Mouse (Mus musculus) gastrocnemius, postnatal 4 days (tissue): Measurements from ENCODE around the gene Phactr3. TPM values are rescaled to one million over a fixed set of nuclear protein-coding genes. Genes with fewer than 3 reads are reported as not detected.

Experiments
- DNase-seq, 2 experiments: peaks; one replicate each; pipeline ENCODE4 v3.0.0; 2021 to 2022; ENCODE audit warnings: low spot score in 2 of 2, mixed read lengths in 2 of 2
- total RNA-seq, 2 experiments: library from RNA; stranded (reverse); gene quantifications; 2 replicates each; pipeline ENCODE4 v1.2.3; 2021

Phactr3 gene
- total RNA-seq, 2 experiments from 2014 or later, result 0.17 to 0.29 TPM

DNA sequence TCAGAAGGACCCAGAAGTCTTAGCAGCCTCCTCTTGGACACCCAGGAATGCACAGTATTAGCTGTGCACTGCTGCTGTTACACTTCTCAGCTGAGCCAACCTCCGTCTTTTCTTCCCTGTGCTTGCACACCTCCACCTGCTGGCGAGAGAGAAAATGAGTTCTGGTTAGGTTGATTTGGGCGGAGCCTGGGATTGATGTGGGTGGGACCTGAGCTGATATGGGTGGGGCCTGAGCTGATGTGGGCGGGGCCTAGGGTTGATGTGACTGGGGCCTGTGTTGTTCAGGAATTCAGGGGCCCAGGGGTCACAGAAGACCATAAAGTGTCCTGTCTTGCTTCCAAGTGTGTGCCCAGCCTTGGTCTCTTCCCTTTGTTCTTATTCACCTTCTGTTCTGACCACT lies 128.0 kb downstream of the Phactr3 start:
- DNase-seq, result no peak

DNA sequence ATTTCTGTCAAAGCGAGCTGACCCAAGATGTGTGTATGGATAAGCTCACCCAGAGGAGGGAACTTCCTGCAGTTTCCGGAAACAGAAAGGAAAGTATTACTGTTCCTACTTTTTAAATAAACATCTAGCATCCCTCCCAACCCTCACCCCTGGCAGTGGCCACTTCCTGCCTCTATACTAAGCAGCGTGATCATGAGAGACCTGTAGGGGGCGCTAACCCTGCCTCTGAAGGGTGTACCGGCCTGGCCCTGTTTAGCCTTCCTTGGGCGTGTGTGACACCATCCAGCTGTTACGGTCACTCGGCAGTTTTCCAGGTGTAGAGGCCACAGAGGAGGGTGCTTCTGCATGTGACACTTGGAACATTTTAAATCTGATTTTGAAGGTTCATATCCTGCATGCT lies 128.5 kb downstream of the Phactr3 start:
- DNase-seq, result no peak

DNA sequence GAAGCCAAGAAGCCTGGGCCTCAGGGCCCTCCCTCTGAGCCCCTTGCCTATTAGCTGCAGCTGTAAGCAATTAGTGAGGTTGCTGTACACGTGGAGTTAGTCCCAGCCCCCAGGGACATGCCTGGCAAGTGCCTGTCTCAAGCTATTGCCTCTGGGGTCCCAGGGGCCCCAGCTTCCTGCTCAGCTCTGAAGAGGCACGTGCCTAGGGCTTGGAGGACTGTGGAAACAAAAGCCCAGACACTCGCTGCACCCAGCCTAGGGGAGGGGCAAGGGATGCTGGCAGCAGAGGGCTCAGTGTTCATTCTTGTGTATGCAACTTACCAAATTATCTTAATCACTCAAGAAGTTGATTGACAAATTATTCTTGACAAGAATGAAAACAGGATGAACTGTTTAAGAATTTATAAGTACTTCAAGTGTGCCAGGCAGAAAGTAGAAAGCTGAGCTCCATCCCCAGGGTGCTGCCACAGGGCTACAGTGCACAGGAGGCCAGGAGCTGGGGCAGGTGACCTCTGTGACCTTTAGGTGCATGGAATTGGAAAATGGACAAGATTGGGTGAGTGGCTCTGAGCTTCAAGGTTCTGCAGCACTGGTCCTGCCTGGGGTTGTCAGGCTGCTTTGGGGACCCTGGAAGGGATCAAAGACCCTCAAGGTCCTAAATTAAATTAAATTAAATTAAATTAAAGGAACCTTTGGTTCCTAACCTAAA lies 138.5 kb downstream of the Phactr3 start:
- DNase-seq, result peak in 1 of 2 experiments; percentile 24

DNA sequence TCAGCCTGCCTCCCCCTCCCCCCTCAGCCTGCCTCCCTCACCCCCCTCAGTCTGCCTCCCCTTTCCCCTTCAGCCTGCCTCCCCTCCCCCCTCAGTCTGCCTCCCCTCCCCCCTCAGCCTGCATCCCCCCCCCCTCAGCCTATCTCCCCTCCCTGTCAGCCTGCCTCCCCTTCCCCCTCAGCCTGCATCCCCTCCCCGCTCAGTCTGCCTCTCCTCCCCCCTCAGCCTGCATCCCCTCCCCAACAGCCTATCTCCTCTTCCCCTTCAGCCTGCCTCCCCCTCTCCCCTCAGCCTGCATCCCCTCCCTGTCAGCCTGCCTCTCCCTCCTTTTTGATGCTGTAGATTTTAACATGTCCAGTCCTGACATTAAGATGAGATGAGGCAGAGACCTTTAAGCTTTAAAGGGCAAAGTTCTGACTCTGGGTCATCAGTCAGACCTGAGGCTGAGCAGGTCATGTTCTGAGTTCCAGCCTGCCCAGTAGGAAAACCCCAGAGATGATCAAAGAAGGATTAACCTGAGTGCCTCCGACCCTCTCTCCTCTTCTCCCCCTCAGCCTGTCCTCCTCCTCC lies 139.3 kb downstream of the Phactr3 start:
- no peak for DNase-seq

DNA sequence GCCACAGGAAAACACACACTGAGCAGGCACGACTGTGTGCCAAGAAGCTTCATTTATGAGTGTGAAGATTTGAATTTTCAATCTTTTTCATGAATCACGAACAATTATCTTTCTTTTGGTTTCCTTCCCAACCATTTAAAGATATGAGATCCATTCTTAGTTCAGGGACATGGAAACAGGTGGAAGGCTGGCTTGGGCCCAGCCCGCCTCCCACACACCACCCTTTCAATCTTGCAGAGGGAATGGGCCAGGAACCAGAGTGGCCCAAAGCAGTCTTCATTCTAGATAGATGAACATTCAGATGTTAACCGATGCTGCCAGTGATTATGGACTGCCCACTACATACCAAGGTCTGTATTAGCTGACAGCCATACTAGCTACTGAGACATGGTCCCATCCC lies 144.3 kb downstream of the Phactr3 start:
- DNase-seq, result no peak

DNA sequence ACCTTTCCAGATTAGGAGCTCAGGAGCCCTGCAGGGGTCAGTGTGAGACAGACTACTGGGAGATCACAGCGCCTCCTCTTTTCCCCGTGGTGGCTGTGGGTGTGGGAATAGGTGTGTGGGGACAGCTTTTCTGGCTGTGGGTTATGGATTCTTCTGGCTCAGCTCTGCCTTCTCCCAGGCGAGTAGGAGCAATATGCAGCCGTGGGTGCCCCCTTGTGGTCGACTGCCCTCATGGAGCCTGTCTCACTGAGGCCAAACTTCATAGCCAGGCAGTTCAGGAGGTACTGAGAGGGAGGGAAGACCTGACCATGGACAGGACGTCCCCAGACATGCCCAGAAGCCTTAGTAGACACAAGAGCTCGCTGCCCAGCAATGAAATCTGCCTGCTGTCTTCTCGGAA lies 145.6 kb downstream of the Phactr3 start:
- DNase-seq, result peak; percentile 64 to 77

DNA sequence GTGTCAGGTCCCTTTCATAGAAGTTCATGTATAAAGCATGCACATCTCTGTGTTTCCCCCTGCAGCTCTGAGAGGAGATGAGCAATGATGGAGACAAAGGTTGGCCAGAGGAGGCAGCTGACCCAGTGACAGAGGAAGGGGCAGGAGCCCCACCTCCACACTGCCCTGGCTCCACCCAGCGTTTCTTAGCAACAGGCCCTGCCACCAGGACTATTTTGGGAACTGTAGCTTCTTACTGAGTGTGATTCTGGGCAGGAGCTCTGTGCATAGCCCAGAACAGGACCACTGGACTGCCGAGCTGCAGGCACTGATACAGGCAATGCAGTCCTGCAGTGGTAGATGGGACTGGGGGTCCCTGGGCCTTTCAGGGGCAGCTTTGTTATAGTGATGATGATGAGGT lies 146.7 kb downstream of the Phactr3 start:
- no peak for DNase-seq

DNA sequence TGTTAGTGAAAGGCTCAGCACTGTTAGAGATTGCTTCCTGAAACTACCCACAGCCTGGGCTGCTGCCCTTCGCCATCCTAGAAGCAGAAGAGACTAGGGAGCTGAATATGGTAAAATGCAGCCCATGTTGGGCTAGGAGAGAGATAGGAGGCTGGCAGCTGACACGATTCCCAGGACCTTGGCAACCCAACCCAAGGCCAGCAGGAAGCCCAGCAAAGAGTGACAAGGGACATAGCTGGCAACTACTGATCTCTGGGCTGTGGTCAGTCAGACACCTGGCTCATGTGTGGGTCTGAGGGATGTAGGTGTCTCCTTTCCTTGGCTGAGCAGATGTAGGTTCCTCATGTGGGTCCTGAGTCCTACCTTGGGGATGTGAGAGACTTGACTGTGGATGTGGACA lies 152.0 kb downstream of the Phactr3 start:
- DNase-seq, result no peak

DNA sequence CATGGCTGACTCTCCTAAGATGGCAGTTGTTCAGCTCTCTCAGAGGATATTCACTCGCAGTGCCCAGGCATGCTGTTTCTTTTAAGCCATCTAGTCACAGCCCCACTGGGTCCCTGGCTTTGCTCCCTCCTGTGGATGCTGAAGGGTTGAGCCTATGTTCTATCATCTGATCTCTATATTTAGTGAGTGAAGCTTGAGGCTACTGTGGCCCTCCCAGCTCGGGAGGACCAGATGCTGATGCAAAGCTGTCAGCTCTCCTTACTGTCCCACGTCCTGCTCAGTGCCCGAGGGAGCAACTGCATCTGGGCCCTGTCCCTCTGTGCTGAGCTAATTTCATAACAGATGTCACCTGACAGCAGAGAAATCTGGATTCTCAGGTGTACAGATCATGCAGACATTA lies 153.6 kb downstream of the Phactr3 start:
- DNase-seq, result no peak

DNA sequence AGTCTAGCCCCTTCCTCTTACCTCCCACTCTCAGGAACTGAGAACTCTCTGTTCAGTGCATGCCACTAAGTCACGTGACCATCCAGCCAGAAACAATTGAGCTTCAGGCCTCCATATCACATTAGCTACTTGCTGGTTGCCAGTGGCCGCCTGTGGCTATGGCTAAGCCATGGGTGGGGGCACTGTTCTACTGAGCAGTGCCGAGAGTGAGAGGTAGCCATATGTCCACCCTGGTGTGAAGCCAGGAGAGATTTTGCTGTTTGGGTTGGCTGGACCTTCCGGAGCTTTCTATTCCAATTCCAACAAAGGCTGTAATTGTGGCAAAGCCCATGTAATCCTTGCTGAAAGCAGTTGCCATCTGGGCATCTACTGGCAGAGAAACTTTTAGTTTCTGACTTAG lies 155.4 kb downstream of the Phactr3 start:
- DNase-seq, result no peak

DNA sequence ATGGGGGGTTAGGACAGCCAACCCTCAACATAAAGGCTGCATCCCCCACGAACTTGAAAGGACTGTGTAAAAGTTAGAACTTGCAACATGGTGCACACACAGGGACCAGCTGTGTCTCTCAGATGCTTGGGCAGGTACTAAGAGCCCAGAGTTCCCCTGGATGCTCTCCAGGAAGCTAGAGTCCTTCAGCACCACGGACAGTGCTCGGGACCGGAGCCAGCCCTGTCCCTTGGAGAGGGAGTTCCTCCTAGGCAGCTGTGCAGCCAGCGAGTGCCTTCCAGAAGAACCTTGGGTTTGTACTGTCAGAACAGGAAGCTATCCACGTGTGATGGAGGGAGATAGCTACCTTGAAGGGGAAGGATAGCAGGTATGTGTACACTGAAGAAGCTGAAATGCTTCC lies 158.4 kb downstream of the Phactr3 start:
- peak; percentile 50 to 56 for DNase-seq

DNA sequence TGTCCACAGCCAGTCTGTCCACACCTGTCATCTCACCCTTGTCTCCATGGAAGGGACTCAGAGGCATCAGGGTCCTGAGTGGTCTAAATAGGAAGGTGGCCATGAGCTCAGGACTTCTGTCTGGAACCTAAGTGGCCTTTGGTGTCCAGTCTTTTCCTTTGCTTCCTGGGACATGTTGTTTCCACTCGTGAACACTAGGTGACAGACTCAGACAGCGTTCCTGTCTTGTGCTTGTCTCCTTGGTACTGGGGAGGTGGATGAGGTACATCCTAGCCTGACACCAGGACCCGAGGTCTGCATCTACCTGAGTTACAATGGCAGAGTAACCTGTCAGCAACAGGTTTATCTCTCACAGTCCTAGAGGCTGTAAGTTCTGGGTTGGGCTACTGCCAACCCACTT lies 162.4 kb downstream of the Phactr3 start:
- no peak for DNase-seq

DNA sequence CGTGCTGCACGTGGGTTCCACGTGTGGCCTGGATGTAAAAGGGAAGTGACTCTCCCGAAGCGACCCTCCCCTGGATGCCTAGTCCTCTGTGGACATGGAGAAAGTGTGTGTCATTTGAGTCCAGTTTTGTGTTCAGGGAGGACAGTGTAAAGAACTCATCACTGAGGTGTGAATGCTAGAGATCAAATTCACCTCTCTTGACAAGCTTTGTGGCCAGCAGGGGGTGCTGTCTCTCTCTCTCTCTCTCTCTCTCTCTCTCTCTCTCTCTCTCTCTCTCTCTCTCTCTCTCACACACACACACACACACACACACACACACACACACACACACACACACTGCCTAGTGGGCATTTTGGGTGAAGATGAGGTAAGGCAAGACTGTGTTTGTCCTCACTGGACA lies 168.5 kb downstream of the Phactr3 start:
- DNase-seq, result no peak

DNA sequence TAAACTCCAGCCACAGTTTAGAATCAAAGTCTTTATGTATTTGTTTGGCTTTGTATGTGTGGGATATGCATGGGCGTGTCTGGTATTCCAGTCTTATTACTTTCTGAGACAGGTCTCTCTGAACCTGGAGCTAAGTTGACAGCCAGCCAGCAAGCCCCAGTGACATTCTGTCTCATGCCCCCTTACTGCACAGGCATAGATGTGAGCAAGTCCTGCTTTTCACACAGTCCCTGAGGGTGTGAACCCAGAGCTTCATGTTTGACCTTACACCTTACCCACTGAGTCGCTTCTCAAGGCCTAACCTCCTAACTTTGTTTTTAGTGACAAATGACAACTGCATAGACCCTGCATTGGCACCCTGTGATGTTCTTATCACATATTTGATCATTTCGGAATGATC lies 169.9 kb downstream of the Phactr3 start:
- DNase-seq, result no peak

DNA sequence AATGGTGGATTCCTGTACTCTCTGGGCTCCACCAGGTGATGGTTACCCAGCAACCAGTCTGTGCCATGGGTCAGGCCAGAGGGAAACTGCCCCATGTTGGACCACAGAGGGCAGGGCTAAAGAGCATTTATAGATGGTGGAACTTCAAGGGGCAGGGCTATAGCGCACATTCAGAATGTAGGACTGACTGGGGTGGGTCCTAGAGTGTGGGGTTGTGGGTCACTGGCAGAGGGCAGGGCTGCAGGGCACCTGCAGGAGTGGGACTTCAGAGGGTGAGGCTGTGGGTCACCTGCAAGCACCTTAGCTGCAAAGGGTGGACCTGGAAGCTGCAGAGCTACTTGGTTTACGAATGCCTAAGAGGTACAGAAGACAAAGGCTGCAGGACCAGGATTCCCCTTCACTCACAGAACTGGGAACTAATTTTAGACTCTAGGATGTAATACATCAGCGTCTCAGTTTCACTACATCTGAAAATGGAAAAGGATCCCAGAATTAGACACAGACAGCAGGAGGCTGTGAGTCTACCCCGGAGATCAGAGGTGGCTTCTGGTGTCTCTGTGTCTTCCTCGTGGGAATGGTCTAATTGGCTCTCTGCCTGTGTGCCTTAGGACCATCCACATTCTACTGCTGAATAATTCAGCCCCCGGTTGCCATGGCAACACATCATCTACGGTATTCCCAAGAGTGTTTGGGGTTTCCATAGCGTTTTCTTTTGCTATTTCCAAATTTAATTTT lies 184.8 kb downstream of the Phactr3 start:
- no peak for DNase-seq

DNA sequence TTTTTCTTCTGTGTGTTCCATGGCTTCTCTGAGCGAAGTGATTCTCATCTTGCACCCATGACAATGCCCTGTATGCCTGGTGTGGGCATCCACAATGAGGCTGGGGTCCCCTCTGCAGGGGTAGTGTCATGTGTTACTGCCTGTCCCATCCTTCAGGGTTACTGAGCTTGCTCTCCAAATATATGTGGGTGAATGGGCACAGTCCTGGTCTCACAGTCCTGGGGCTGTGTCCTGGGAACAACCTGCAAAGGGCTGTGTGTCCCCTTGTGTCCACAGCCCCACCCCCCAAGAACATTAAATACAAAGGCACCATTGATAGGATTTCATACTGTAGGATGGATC lies 185.4 kb downstream of the Phactr3 start:
- no peak for DNase-seq

DNA sequence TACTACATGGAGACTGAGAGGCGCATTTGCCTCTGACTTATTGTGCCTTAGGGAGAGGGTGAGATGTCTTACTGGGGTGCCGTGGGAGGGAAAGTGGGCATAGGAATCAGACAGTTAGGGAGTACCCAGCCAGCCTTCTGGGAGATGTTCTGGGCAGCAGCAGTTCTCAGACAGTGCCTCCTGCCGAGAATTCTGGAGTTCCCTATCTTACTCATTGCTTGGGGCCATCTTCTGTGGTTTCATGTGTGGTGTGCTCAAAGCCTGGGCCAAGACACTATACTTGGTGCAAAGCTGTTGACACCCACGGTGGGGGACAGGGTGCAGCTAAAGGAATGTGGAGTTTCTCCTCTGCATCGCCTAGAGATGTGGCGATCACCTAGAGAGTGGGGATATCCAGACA lies 185.9 kb downstream of the Phactr3 start:
- DNase-seq, result no peak

DNA sequence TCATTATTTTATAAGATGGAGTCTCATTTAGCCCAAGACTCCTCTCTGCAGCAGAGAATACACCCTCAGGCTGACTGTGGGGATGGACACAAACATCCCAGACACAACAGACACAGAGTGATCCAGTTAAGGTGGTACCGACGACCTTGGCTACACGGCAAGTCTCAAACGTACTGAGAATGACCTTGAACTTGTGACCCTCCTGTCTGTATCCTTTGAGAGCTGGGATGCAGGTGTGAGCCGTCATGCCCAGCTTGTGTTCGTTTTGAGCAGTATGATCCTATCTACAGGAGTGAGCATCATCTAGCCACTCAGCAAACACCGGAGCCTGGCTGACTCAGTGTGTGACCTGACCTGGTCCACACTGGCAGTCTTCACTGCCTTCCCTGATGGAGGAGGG lies 194.8 kb downstream of the Phactr3 start:
- no peak for DNase-seq

DNA sequence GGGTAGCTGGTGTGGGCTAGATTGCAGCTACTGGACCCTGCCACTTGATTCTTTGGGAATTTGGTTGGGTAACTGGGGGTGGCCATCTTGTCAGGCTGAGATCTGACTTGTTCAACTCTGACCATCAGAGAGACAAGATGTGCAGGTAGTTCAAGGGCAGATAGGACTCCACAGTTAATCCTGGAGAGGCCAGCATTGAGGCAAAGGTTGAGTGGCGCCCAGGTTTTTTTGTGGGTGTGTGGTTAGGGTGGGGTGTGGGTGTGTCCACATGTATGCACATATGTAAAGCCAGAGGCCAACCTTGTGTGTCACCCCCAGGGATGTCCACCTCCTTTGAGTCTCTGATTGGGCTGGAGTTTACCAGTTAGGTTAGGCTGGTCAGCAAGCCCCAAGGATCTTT lies 197.5 kb downstream of the Phactr3 start:
- no peak for DNase-seq

DNA sequence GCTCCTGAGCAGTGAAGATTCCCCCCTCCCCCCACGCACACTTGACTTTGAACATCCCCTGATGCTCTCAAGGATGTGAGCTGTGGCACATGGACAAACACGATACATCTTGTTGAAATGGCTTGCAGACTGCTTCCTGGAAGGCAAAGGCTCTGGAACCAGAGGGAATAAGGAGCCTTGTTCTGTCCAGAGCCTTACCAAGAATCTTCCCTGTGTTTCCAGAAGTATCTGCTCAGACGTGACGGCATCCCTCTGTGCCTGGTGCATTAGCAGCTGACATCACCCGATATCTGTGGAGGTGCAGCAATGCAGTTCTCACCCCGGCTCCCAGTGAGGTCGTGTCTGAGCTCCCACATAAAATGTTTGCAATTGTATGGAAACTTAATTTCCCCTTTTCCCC lies 201.0 kb downstream of the Phactr3 start:
- no peak for DNase-seq

DNA sequence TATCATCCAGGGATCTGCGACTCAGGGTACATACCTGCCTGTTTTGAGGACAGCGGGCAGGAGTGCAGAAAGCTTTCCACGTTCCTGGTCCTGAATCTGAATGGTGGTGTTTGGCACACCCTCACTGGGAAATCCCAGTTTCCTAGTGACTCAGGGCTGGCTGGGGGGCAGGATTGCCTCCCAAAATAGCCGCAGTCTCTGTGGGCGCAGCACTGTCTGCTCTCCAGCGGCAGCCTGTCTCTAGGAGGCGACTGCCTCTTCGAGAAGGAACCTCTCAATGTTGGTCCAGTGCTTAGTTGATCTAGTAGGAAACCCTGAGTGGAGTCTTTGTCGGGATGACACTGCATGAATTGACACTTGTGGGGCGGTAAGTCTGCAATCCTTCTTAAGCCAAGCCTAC lies 202.5 kb downstream of the Phactr3 start:
- peak in 1 of 2 experiments; percentile 5 for DNase-seq

DNA sequence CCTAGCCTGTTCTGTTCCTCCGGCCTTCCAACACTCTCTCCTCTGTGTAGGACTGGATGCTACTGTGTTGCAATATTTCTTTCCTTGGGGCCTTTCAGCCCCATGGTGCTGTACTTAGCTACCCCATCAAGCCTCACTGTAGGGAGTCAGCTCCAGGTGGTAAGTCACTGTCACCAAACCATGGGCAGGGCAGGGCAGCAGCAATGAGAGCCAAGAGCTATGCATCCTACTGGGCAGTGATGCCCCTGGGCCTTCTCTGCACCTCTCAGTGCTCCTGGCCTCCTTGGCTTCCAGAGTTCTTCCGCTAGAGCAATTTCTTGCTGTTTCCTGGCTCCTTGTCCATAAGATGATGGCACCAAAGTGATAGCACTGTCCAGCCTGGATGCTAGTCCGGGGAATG lies 205.6 kb downstream of the Phactr3 start:
- no peak for DNase-seq

DNA sequence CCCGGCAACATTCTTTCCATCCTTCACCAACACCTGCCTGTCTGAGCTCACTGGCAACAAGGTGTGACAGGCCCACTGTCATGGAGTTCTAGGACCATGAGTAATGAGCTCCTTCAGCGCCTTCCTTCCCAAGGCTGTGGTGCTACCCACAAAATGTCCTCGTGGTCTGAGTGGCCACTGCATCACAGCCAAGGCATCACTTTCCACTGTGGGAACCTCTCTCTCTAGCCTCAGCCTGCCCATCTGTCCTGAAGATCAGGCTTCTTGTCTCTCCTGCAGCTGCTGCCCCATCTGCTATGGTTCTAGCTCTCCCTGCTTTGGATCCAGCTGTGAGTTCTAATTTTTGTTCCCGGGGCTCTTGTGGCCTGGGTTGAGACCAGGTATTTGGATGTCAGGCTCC lies 206.0 kb downstream of the Phactr3 start:
- peak in 1 of 2 experiments; percentile 5 for DNase-seq
